Mouse (Mus musculus): ENCODE results near the gene Cacna1f.

Gene Cacna1f

GRCm38 (mm10) chrX:7606783-7607182, at the start of gene Cacna1f:
Gene Cacna1f, plus strand, starts transcription at chrX:7607083.
- DNase-seq (ENCODE audit: low read depth, low spot score), result no peak

GRCm38 (mm10) chrX:7563076-7563475, 43.8 kb upstream of the Cacna1f start:
- DNase-seq (ENCODE audit: low read depth, low spot score), result no peak

GRCm38 (mm10) chrX:7566352-7566751, 40.5 kb upstream of the Cacna1f start:
- DNase-seq (ENCODE audit: low read depth, low spot score), result no peak

- DNase-seq (ENCODE audit: low read depth, low spot score), result no peak
Observed at GRCm38 (mm10) chrX:7567491-7567890, 39.4 kb upstream of the Cacna1f start.

- no peak for DNase-seq (ENCODE audit: low read depth, low spot score)
Observed at GRCm38 (mm10) chrX:7570481-7571175, 36.3 kb upstream of the Cacna1f start.

GRCm38 (mm10) chrX:7571565-7572136, 35.2 kb upstream of the Cacna1f start:
- DNase-seq (ENCODE audit: low read depth, low spot score), result no peak

GRCm38 (mm10) chrX:7572466-7572865, 34.4 kb upstream of the Cacna1f start:
- no peak for DNase-seq (ENCODE audit: low read depth, low spot score)

- no peak for DNase-seq (ENCODE audit: low read depth, low spot score)
Observed at GRCm38 (mm10) chrX:7573176-7574086, 33.5 kb upstream of the Cacna1f start, which contains the start of gene Foxp3. Gene Foxp3, plus strand, starts transcription at chrX:7573644.

GRCm38 (mm10) chrX:7574087-7574884, 32.6 kb upstream of the Cacna1f start, which contains the start of gene Ppp1r3f:
Gene Ppp1r3f, minus strand, starts transcription at chrX:7574283.
- peak; percentile 98 for DNase-seq (ENCODE audit: low read depth, low spot score)

GRCm38 (mm10) chrX:7574885-7575231, 32.0 kb upstream of the Cacna1f start:
- no peak for DNase-seq (ENCODE audit: low read depth, low spot score)

- DNase-seq (ENCODE audit: low read depth, low spot score), result no peak
Observed at GRCm38 (mm10) chrX:7581151-7581550, 25.7 kb upstream of the Cacna1f start.

GRCm38 (mm10) chrX:7583881-7584280, 23.0 kb upstream of the Cacna1f start:
- DNase-seq (ENCODE audit: low read depth, low spot score), result no peak

GRCm38 (mm10) chrX:7586356-7586755, 20.5 kb upstream of the Cacna1f start:
- DNase-seq (ENCODE audit: low read depth, low spot score), result no peak

- no peak for DNase-seq (ENCODE audit: low read depth, low spot score)
Observed at GRCm38 (mm10) chrX:7595371-7595770, 11.5 kb upstream of the Cacna1f start.

- no peak for DNase-seq (ENCODE audit: low read depth, low spot score)
Observed at GRCm38 (mm10) chrX:7604004-7604403, 2.9 kb upstream of the Cacna1f start.

GRCm38 (mm10) chrX:7604879-7605574, 1.9 kb upstream of the Cacna1f start, which contains the start of gene Ccdc22:
Gene Ccdc22, minus strand, starts transcription at chrX:7605517.
- peak; percentile 81 for DNase-seq (ENCODE audit: low read depth, low spot score)

GRCm38 (mm10) chrX:7605575-7605941, 1.3 kb upstream of the Cacna1f start:
- no peak for DNase-seq (ENCODE audit: low read depth, low spot score)

GRCm38 (mm10) chrX:7610035-7610434, 3.2 kb downstream of the Cacna1f start:
- DNase-seq (ENCODE audit: low read depth, low spot score), result no peak

GRCm38 (mm10) chrX:7610536-7611258, 3.8 kb downstream of the Cacna1f start:
- DNase-seq (ENCODE audit: low read depth, low spot score), result no peak

- DNase-seq (ENCODE audit: low read depth, low spot score), result no peak
Observed at GRCm38 (mm10) chrX:7617889-7618551, 11.1 kb downstream of the Cacna1f start.
